Mouse (Mus musculus) lung, embryonic 14.5 days (tissue): Measurements from ENCODE around the gene Tns4. TPM values are rescaled to one million over a fixed set of nuclear protein-coding genes. Genes with fewer than 3 reads are reported as not detected.

Experiments used
- ATAC-seq: fragments of 200-750 bp; cut with Nextera tagmentation; 2 replicates; pipeline ENCODE4 v1.8.0; 2017; ENCODE audit warnings: mild to moderate bottlenecking, moderate TSS enrichment, moderate library complexity; ENCODE audit not compliant: insufficient read depth
- DNase-seq: peaks from one replicate; pipeline ENCODE4 v3.0.0-alpha.2; 2015
- H3K27ac ChIP-seq: fragments of 300-500 bp; sonication (generic); 2 replicates; pipeline ENCODE4 v1.5.1; 2014; ENCODE audit warnings: low read depth, mild to moderate bottlenecking, moderate library complexity
- H3K27me3 ChIP-seq: fragments of 300-500 bp; sonication (generic); 2 replicates; pipeline ENCODE4 v1.6.1; 2014; ENCODE audit warnings: low read length, control low read depth; ENCODE audit not compliant: insufficient read depth
- H3K36me3 ChIP-seq: fragments of 300-500 bp; sonication (generic); 2 replicates; pipeline ENCODE4 v1.6.1; 2014; ENCODE audit warnings: control low read depth; ENCODE audit not compliant: insufficient read depth
- H3K4me1 ChIP-seq: fragments of 300-500 bp; sonication (generic); 2 replicates; pipeline ENCODE4 v1.6.1; 2014; ENCODE audit warnings: antibody characterized with exemption, control low read depth; ENCODE audit not compliant: insufficient read depth
- H3K4me2 ChIP-seq: fragments of 300-500 bp; sonication (generic); 2 replicates; pipeline ENCODE4 v1.6.1; 2014; ENCODE audit warnings: mild to moderate bottlenecking
- H3K4me3 ChIP-seq: fragments of 300-500 bp; sonication (generic); 2 replicates; pipeline ENCODE4 v1.5.1; 2014; ENCODE audit warnings: low read depth, low read length
- H3K9ac ChIP-seq: fragments of 300-500 bp; sonication (generic); 2 replicates; pipeline ENCODE4 v1.6.1; 2014
- H3K9me3 ChIP-seq: fragments of 300-500 bp; sonication (generic); 2 replicates; pipeline ENCODE4 v1.6.1; 2016; ENCODE audit warnings: low read depth, low read length, control low read depth
- CTCF ChIP-seq: IDR thresholded peaks from 2 replicates; pipeline ENCODE4 v1.5.1; 2016; ENCODE audit warnings: antibody characterized with exemption, low read depth
- whole genome bisulfite sequencing: fragments of 180-500 bp; shearing (Covaris S2); extraction: QIAGEN DNeasy Blood & Tissue Kit; methylation state at CpG from one replicate; pipeline ENCODE4 v1.1.7; 2014; 5-methylcytosine and 5-hydroxymethylcytosine counted together
- polyA plus RNA-seq: library from polyadenylated mRNA; unstranded; fragments of >200 nt; fragmentation: Nextera tagmentation; extraction: Ambion mirVana; gene quantifications from 2 replicates; pipeline ENCODE4 v1.2.1, GENCODE M21; 2014

Tns4 gene
- polyA plus RNA-seq, 1 experiment from 2014 or later, result 0.47 TPM

DNA sequence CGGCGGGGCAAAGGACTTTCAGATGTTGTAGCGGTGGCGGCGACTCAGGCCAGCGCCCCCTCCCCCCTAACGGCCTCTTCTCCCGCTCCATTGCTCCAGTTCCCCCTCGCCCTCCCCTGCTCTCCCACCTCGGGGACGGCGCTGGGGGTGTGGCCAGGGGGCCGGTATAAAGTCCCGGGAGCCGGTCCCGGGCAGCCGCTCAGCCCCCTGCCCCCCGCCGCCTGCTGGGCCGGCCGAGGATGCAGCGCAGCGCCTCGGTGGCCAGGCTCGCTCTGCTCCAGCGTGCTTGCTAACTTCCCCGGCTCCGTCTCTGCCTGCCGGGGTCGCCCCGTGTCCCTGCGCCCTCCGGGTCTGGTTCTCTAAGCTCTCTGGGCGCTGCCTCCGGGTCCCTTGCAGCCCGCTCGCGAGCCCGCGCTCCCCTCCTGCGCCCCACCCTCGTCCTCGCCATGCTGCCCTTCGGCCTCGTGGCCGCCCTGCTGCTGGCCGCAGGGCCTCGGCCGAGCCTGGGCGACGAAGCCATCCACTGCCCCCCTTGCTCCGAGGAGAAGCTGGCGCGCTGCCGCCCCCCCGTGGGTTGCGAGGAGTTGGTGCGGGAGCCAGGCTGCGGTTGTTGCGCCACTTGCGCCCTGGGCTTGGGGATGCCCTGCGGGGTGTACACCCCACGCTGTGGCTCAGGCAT, 47.9 kb downstream of the Tns4 start, which contains the start of gene Igfbp4:
Igfbp4 (plus strand) TSS at position 194 of the 679 bp plus-strand sequence.
- WGBS, result under 1% methylated on average over 63 of the region's 63 CpGs
- Histone ChIP-seq H3K36me3 (0 out of 2 replicates have a peak, but pooled peaks cover 4% of the 10 kb centered on the region), H3K4me3 (peak within 1 kb of the TSS; percentile 72), H3K4me1 (peaks cover 11% of the 10 kb centered on the region), H3K9ac (peak within 1 kb of the TSS; percentile 84), H3K4me2 (peak within 1 kb of the TSS; percentile 85), H3K27ac (peak within 1 kb of the TSS; percentile 96), H3K9me3 (no peaks in the 10 kb centered on the region), H3K27me3 (no peaks in the 10 kb centered on the region)
- no peak; the same call in none of the 2 replicates for TF ChIP-seq CTCF
- ATAC-seq, result peak; percentile 82
- DNase-seq, result peak; percentile 89

DNA sequence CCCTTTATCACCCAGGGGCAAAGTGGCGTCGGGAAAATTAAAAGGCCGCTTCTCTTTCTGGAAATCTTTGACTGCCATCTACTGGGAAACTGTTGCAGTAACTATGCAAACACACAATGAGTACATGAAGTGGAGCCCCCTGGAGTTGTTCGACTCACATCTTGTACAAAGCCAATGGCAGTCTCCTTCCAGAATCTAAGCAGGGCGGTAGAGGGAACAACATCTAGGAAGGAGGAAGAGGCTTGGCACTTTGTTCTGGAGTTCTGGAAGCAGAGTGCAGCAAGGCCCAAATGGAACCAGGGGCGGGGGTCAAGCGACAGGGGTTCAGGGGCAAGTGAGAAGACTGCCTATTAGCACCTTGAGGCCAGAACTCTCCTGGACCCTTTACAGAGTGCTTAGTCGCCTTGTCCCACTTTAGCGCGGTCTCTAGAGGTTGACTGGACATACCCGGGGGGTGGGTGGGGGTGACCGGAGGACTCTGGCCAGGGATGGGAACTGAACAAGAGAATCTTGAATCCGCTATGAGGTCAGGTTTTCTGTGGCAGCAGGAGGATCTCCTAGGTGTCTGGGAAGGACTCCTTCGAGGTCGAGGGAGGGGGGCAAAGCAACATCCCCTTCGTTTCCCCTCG, 48.6 kb downstream of the Tns4 start:
- Histone ChIP-seq H3K27me3 (no peaks in the 10 kb centered on the region), H3K36me3 (0 out of 2 replicates have a peak, but pooled peaks cover 4% of the 10 kb centered on the region), H3K4me1 (peaks cover 10% of the 10 kb centered on the region), H3K9ac (peak overlapping the region; percentile 84), H3K9me3 (no peaks in the 10 kb centered on the region), H3K4me2 (peak overlapping the region; percentile 85), H3K4me3 (peak overlapping the region; percentile 72), H3K27ac (peak overlapping the region; percentile 96)
- TF ChIP-seq CTCF, result peak; percentile 78
- DNase-seq (peak; percentile 86), ATAC-seq (peak; percentile 38)
- WGBS, result 1% methylated on average over 17 of the region's 17 CpGs

DNA sequence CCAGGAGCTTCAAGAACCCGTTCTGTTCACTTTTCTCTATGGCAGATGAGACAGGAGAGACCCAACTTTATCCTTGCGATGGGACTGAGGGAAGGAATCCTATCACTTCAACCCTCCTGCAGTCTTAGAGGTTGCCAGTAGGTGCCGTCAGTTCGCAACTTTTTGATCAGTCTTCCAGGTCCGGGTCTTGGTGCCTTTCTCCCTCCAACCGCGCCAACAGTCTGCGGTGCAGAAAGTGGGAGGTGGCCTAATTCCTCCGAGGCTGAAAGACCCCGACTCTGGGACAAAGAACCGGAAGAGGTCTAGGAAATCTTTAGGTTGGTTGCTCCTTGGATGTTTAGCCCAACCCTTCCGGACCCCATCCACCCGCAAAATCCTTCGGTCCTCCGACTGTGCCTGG, 49.3 kb downstream of the Tns4 start:
- TF ChIP-seq CTCF, result peak; percentile 96
- ATAC-seq (peak; percentile 73), DNase-seq (peak; percentile 96)
- H3K27me3 ChIP-seq, result no peaks in the 10 kb centered on the region
- H3K4me3 ChIP-seq, result peak overlapping the region; percentile 72
- peak overlapping the region; percentile 96 for H3K27ac ChIP-seq
- under 1% methylated on average over 15 of the region's 15 CpGs for WGBS
- peak overlapping the region; percentile 84 for H3K9ac ChIP-seq
- no peaks in the 10 kb centered on the region for H3K9me3 ChIP-seq
- peak overlapping the region; percentile 85 for H3K4me2 ChIP-seq
- H3K4me1 ChIP-seq, result peaks cover 3% of the 10 kb centered on the region
- H3K36me3 ChIP-seq, result 0 out of 2 replicates have a peak, but pooled peaks cover 4% of the 10 kb centered on the region

DNA sequence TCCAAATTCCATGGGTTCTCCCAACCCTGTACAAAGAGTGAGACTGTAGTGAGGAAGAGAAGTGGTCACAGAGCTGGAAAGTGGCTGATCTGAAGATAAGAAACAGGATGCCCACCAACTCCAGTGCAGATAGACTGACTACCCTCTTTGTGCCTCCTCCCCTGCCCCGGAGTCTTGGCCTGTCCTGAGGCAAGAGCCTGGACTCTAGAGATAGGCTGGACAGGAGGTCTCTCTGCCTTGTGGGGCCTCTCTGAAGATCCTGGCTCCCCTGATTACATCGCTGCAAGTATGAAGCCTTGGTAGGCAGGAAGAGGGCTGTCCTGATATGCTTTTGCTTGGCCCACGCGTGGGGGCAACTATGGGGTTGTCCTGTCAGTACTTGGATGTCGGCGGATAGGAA, 52.9 kb downstream of the Tns4 start:
- no peaks in the 10 kb centered on the region for H3K27me3 ChIP-seq

DNA sequence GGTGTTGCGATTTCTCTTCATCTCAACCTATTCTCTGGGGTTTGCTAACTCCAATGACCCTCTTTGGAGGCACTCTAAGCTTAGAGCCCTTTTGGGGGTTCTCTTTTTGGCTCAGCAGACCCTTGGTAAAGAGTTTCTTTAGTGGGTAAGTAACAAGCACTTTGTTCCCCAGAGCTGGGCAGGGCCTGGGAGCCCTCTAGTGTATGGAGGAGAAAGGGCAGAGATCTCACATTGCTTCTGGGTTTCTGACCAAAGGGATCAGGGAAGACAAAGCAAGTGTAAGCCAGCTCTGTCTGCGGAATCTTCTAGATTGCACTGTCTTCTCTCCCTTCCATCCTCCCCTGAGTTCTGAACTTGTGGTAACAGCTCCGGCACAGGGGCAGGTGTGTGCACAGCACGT, 53.8 kb downstream of the Tns4 start:
- Histone ChIP-seq H3K4me1 (no peaks in the 10 kb centered on the region), H3K4me2 (no peak overlapping the region), H3K4me3 (no peak overlapping the region), H3K9ac (no peak overlapping the region), H3K36me3 (no peaks in the 10 kb centered on the region), H3K9me3 (no peaks in the 10 kb centered on the region), H3K27me3 (no peaks in the 10 kb centered on the region), H3K27ac (no peak overlapping the region)
- DNase-seq (peak; percentile 55), ATAC-seq (no peak)
- TF ChIP-seq CTCF, result peak; percentile 51
- WGBS, result 69% methylated on average over 4 of the region's 4 CpGs

More for the DNA sequence above, 52.9 kb downstream of the Tns4 start:
- no peaks in the 10 kb centered on the region for H3K4me1 ChIP-seq
- ATAC-seq (no peak), DNase-seq (no peak)
- H3K27ac ChIP-seq, result no peak overlapping the region
- H3K4me3 ChIP-seq, result no peak overlapping the region
- TF ChIP-seq CTCF, result no peak
- no peak overlapping the region for H3K9ac ChIP-seq
- H3K9me3 ChIP-seq, result no peaks in the 10 kb centered on the region
- 64% methylated on average over 6 of the region's 6 CpGs for WGBS
- H3K4me2 ChIP-seq, result no peak overlapping the region
- no peaks in the 10 kb centered on the region for H3K36me3 ChIP-seq

DNA sequence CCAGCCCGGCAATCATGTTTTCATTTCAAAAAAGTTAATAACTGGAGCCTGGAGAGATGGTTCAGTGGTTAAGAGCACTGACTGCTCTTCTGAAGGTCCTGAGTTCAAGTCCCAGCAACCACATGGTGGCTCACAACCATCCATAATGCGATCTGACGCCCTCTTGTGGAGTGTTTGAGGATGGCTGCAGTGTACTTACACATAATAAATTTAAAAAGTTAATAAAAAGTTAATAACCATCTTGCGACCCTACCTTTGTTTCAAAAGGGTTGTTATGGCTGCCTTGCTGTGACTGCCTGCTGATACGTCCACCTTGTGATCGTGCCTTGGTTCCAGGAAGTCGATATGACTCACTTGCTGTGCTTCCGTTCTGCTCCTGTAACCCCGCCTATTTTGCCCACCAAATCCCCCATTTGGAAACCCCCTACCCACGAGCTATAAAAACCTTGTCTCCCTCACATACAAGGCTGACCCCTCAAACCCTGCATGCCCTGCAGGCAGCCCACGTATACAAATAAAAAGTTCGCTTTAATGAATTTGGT, 62.1 kb downstream of the Tns4 start:
- TF ChIP-seq CTCF, result 0 out of 2 replicates have a peak, but pooled peaks have one; percentile 25
- Histone ChIP-seq H3K27ac (no peak overlapping the region), H3K4me1 (peaks cover 5% of the 10 kb centered on the region; the same call in 1 of the 2 replicates), H3K4me2 (no peak overlapping the region), H3K9me3 (no peaks in the 10 kb centered on the region), H3K36me3 (peaks cover 7% of the 10 kb centered on the region), H3K9ac (no peak overlapping the region), H3K4me3 (no peak overlapping the region), H3K27me3 (no peaks in the 10 kb centered on the region)
- no peak for ATAC-seq
- 80% methylated on average over 12 of the region's 12 CpGs for WGBS
- DNase-seq, result no peak

DNA sequence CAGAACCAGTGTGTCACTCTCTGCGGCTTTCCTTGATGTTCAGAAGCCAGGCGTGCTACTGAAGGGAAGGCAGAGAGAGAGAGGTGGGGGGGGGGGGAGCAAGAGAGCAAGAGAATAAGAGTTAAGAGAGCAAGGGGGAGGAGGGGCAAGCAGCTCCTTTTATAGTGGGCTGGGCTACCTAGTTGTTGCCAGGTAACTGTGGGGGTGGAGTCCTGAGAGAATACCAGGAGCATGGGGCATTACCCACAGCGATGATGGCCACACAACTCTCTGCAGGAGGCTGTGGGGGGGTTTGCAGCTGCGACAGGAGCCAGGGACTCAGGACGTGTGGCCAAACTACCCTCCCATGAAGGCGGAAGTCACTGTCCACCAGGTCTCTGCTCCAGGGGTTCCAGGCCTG, 63.2 kb downstream of the Tns4 start:
- H3K4me2 ChIP-seq, result no peak overlapping the region
- H3K27me3 ChIP-seq, result no peaks in the 10 kb centered on the region
- H3K4me1 ChIP-seq, result peaks cover 5% of the 10 kb centered on the region; the same call in 1 of the 2 replicates
- DNase-seq (no peak), ATAC-seq (no peak)
- no peak for TF ChIP-seq CTCF
- H3K9me3 ChIP-seq, result no peaks in the 10 kb centered on the region
- no peak overlapping the region for H3K4me3 ChIP-seq
- WGBS, result 85% methylated on average over 6 of the region's 6 CpGs
- H3K9ac ChIP-seq, result no peak overlapping the region
- no peak overlapping the region for H3K27ac ChIP-seq
- peaks cover 18% of the 10 kb centered on the region for H3K36me3 ChIP-seq
